In genomic region chr3:121724553-121724952, GRCm38 (mm10) we compare ENCODE assay signal across 11 mouse cellular contexts. TPM values are rescaled to one million over a fixed set of nuclear protein-coding genes. Genes with fewer than 3 reads are reported as not detected.
A peak's percentile ranks its signal among the peaks of the same experiment; 100 is the strongest.
DNase-seq lines count a peak whose midpoint lies in the region; ATAC-seq and TF ChIP-seq lines count a peak whose summit lies in the region.
"Had no signal": no experiment of that assay in that cellular context is flagged by ENCODE, and none has a peak within 500 bp of the region (broad histone marks: within the 10 kb centered on the region; RNA-seq: fewer than 3 reads in every experiment).

No protein-coding gene starts in this region.

- 23% methylated on average over 12 of the region's 12 CpGs for WGBS in kidney, postnatal 0 days
- WGBS in embryonic facial prominence, embryonic 15.5 days, result 24% methylated on average over 12 of the region's 12 CpGs
- WGBS in hindbrain, embryonic 16.5 days, result 38% methylated on average over 12 of the region's 12 CpGs
- WGBS in neural tube, embryonic 14.5 days, result 33% methylated on average over 12 of the region's 12 CpGs

- H3K9me3 ChIP-seq in kidney, postnatal 0 days (replicated peaks; ENCODE audit: low read length), result no peaks in the 10 kb centered on the region
- H3K9me3 ChIP-seq in embryonic facial prominence, embryonic 15.5 days (replicated peaks), result no peaks in the 10 kb centered on the region
- no peaks in the 10 kb centered on the region for H3K9me3 ChIP-seq in hindbrain, embryonic 16.5 days (ENCODE audit: control insufficient read depth, low read length)
- no peaks in the 10 kb centered on the region for H3K9me3 ChIP-seq in neural tube, embryonic 14.5 days (ENCODE audit: control insufficient read depth, low read length)

- peak overlapping the region; percentile 57 for H3K4me3 ChIP-seq in kidney, postnatal 0 days (replicated peaks; ENCODE audit: low read depth, low read length)
- H3K4me3 ChIP-seq in embryonic facial prominence, embryonic 15.5 days (replicated peaks), result peak overlapping the region; percentile 70
- H3K4me3 ChIP-seq in hindbrain, embryonic 16.5 days (ENCODE audit: low read length), result peak overlapping the region; percentile 71
- peak overlapping the region; percentile 63 for H3K4me3 ChIP-seq in neural tube, embryonic 14.5 days (ENCODE audit: low read depth, low read length)

- H3K27me3 ChIP-seq in kidney, postnatal 0 days (ENCODE audit: insufficient read depth, low read length), result no peaks in the 10 kb centered on the region
- H3K27me3 ChIP-seq in embryonic facial prominence, embryonic 15.5 days, result no peaks in the 10 kb centered on the region
- no peaks in the 10 kb centered on the region for H3K27me3 ChIP-seq in hindbrain, embryonic 16.5 days (replicated peaks; ENCODE audit: control insufficient read depth, insufficient read depth, low read length)
- no peaks in the 10 kb centered on the region for H3K27me3 ChIP-seq in neural tube, embryonic 14.5 days (ENCODE audit: control insufficient read depth, insufficient read depth, low read length)

- H3K9ac ChIP-seq in kidney, postnatal 0 days (ENCODE audit: low read depth, low read length), result no peak overlapping the region
- H3K9ac ChIP-seq in embryonic facial prominence, embryonic 15.5 days, result no peak overlapping the region
- H3K9ac ChIP-seq in hindbrain, embryonic 16.5 days (ENCODE audit: low read depth, low read length), result no peak overlapping the region
- no peak overlapping the region for H3K9ac ChIP-seq in neural tube, embryonic 14.5 days (replicated peaks; ENCODE audit: low read depth, low read length)

- H3K4me1 ChIP-seq in kidney, postnatal 0 days (replicated peaks; ENCODE audit: insufficient read depth, low read length), result peaks cover 11% of the 10 kb centered on the region
- H3K4me1 ChIP-seq in embryonic facial prominence, embryonic 15.5 days, result peaks cover 21% of the 10 kb centered on the region
- H3K4me1 ChIP-seq in hindbrain, embryonic 16.5 days (ENCODE audit: control insufficient read depth, insufficient read depth, low read depth, low read length), result peaks cover 8% of the 10 kb centered on the region
- H3K4me1 ChIP-seq in neural tube, embryonic 14.5 days (ENCODE audit: control insufficient read depth, insufficient read depth, low read length), result 0 out of 2 replicates have a peak, but pooled peaks cover 3% of the 10 kb centered on the region

- H3K27ac ChIP-seq in kidney, postnatal 0 days, result no peak overlapping the region
- H3K27ac ChIP-seq in embryonic facial prominence, embryonic 15.5 days (replicated peaks), result no peak overlapping the region
- no peak overlapping the region for H3K27ac ChIP-seq in hindbrain, embryonic 16.5 days (ENCODE audit: low read depth, low read length)
- H3K27ac ChIP-seq in neural tube, embryonic 14.5 days (ENCODE audit: low read depth, low read length), result no peak overlapping the region

- no peak for DNase-seq in kidney, postnatal 0 days (ENCODE audit: low spot score)
- no peak for DNase-seq in kidney, adult 9 months
- no peak for DNase-seq in right cerebral cortex, postnatal 4 days
- DNase-seq in left cerebral cortex, postnatal 10 days (ENCODE audit: extremely low spot score in 1 of 2, low spot score in 2 of 2), result no peak
- DNase-seq in gastrocnemius, postnatal 25 days, result no peak

- TF ChIP-seq CTCF in kidney, postnatal 0 days (IDR thresholded peaks at IDR 0.05; ENCODE audit: low read depth), result no peak

- intact Hi-C loops in left cerebral cortex, postnatal 10 days (cut with DNase I), result loop anchor here (5.0 kb wide), 1 partner anchor 87 kb away; no protein-coding TSS in a partner anchor

- peak overlapping the region; percentile 76 for H3K4me2 ChIP-seq in kidney, postnatal 0 days (ENCODE audit: low read length)
- peak overlapping the region; percentile 92 for H3K4me2 ChIP-seq in embryonic facial prominence, embryonic 15.5 days (replicated peaks)
- H3K4me2 ChIP-seq in hindbrain, embryonic 16.5 days (ENCODE audit: low read length), result peak overlapping the region; percentile 79
- peak overlapping the region; percentile 84 for H3K4me2 ChIP-seq in neural tube, embryonic 14.5 days (ENCODE audit: low read depth, low read length)

- ATAC-seq in kidney, postnatal 0 days (replicated peaks; ENCODE audit: low FRiP score, low read depth), result no peak
- ATAC-seq in embryonic facial prominence, embryonic 15.5 days (ENCODE audit: insufficient number of reproducible peaks, low FRiP score, low TSS enrichment, low read depth), result no peak
- no peak for ATAC-seq in hindbrain, embryonic 16.5 days
- ATAC-seq in neural tube, embryonic 14.5 days (ENCODE audit: low read depth), result no peak

- no peaks in the 10 kb centered on the region for H3K36me3 ChIP-seq in kidney, postnatal 0 days (ENCODE audit: insufficient read depth, low read length)
- H3K36me3 ChIP-seq in embryonic facial prominence, embryonic 15.5 days, result no peaks in the 10 kb centered on the region
- H3K36me3 ChIP-seq in hindbrain, embryonic 16.5 days (ENCODE audit: control insufficient read depth, insufficient read depth, low read length), result no peaks in the 10 kb centered on the region
- H3K36me3 ChIP-seq in neural tube, embryonic 14.5 days (ENCODE audit: control insufficient read depth, insufficient read depth, low read length), result no peaks in the 10 kb centered on the region

RNA-seq across cellular contexts. Expression of gene F3, which starts 1.2 kb away (rescaled TPM):
- polyA plus RNA-seq in kidney, postnatal 0 days (2015; fragmentation: Nextera tagmentation; extraction: Ambion mirVana), result 22.8 and 24.2 TPM in 2 replicates
- polyA plus RNA-seq in embryonic facial prominence, embryonic 15.5 days (2015; fragmentation: Nextera tagmentation; extraction: Ambion mirVana), result 27.8 and 49.3 TPM in 2 replicates
- polyA plus RNA-seq in hindbrain, embryonic 16.5 days (2015; fragmentation: Nextera tagmentation; extraction: Ambion mirVana), result 11.4 and 11.6 TPM in 2 replicates
- polyA plus RNA-seq in neural tube, embryonic 14.5 days (2014; fragmentation: Nextera tagmentation; extraction: Ambion mirVana), result 7.1 and 7.8 TPM in 2 replicates
- total RNA-seq in left cerebral cortex, postnatal 10 days (2021), result 10 to 100 TPM; 30.0 to 38.5 TPM
- 1 to 10 TPM; 4.3 to 6.1 TPM for total RNA-seq in gastrocnemius, postnatal 25 days (2021)
- total RNA-seq: MEL had no signal

RNA-seq across cellular contexts. Expression of gene 4930432M17Rik, which starts 54.0 kb away (rescaled TPM):
- polyA plus RNA-seq in kidney, postnatal 0 days (2015; fragmentation: Nextera tagmentation; extraction: Ambion mirVana), result not detected in 2 replicates
- polyA plus RNA-seq in embryonic facial prominence, embryonic 15.5 days (2015; fragmentation: Nextera tagmentation; extraction: Ambion mirVana), result not detected in 2 replicates
- not detected in 2 replicates for polyA plus RNA-seq in hindbrain, embryonic 16.5 days (2015; fragmentation: Nextera tagmentation; extraction: Ambion mirVana)
- not detected in 2 replicates for polyA plus RNA-seq in neural tube, embryonic 14.5 days (2014; fragmentation: Nextera tagmentation; extraction: Ambion mirVana)
- not detected for total RNA-seq in left cerebral cortex, postnatal 10 days (2021)
- not detected for total RNA-seq in gastrocnemius, postnatal 25 days (2021)
- total RNA-seq: gastrocnemius, adult 8-10 months; MEL had no signal
- polyA plus RNA-seq: liver, embryonic 11.5 days had no signal
